Mouse (Mus musculus) bone marrow macrophage, adult 2 months (primary cell): ENCODE measurements around the gene Lman2l.

ENCODE experiments used
- CTCF ChIP-seq: IDR thresholded peaks from 2 replicates; pipeline ENCODE4 v1.5.1; 2012; ENCODE audit warnings: low read depth, mild to moderate bottlenecking, low read length, moderate library complexity
- POLR2A ChIP-seq: IDR thresholded peaks from 2 replicates; pipeline ENCODE4 v1.6.1; 2012; ENCODE audit warnings: mild to moderate bottlenecking, low read depth, low read length, borderline replicate concordance

DNA sequence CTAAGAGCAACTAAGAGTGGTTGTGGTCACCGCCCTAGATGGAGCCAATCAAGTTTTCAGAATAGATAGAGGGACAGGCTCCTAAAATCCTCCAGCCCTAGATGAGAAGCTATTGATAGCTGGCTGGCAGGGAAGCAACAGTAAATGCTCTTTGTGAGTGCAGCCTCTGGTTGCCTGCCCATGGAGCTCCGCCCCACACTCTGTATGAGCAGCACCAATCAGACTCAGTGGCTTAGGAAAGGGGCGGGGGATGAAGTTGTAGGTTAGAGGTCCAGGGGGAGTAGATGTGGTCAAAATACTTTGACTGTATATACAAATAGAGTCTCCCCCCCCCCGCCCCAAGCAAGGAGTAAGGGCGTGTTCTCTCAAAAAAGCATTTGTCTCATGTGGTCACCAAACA lies 22.4 kb upstream of the Lman2l start:
- TF ChIP-seq CTCF = no peak
- no peak for TF ChIP-seq POLR2A
